Mouse (Mus musculus) brown adipose tissue, adult 24 weeks (tissue): ENCODE data around the gene Chrdl1. TPM values are rescaled to one million over a fixed set of nuclear protein-coding genes. Genes with fewer than 3 reads are reported as not detected.

Source experiments
- polyA plus RNA-seq: library from polyadenylated mRNA; stranded (reverse); fragments of >200 nt; gene quantifications from 2 replicates; pipeline ENCODE4 v1.2.4, GENCODE M21; 2012; ENCODE audit not compliant: missing spikeins, insufficient read depth, insufficient read length

Gene Chrdl1
- polyA plus RNA-seq, 1 experiment: 8.6 TPM

Other genes with a start within 250 kb of the Chrdl1 start
- not detected in 2 replicates for gene Pak3, start 124.3 kb upstream of the Chrdl1 start, polyA plus RNA-seq